Mouse (Mus musculus): Measurements from ENCODE around the gene Pla2g1b.

GRCm38 (mm10) chr5:115432395-115432794 lies 33.7 kb upstream of the Pla2g1b start:
- no peak for TF ChIP-seq CTCF (IDR thresholded peaks at IDR 0.05; ENCODE audit: low read depth)
- no peak for TF ChIP-seq EP300 (IDR thresholded peaks at IDR 0.05; ENCODE audit: low read depth)

Measured in liver, postnatal 0 days (tissue).